Mouse (Mus musculus) cerebellum, adult 2 months (tissue): ENCODE results near the gene Dydc2.

Experiments used
- CTCF ChIP-seq: fragments of 200-500 bp; IDR thresholded peaks from 2 replicates; pipeline ENCODE4 v1.5.1; 2011; ENCODE audit warnings: low read depth, mild to moderate bottlenecking, control low read depth, low read length, moderate library complexity, borderline replicate concordance; ENCODE audit not compliant: insufficient read depth
- POLR2A ChIP-seq: fragments of 200-500 bp; IDR thresholded peaks from 2 replicates; pipeline ENCODE4 v1.6.1; 2011; ENCODE audit warnings: low read length, control low read depth, borderline replicate concordance; ENCODE audit not compliant: insufficient read depth

DNA sequence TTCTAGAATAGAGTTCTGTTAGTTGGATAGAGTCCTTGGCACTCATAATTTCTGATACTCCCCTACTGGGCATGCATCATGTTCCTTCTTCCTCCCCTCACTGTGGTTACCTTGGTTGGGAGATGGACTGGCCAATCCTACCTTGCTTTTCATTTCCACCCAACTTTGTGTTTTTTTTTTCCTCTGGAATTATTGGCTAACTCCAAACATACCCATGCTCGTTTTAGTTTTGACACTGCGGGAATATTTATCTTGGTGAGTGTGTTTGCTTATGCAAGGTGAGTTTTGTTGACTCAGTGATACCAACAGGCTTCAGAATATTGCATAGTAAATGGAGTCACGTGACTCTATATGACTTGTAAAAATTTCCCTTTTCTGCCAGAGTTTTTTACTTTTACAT lies 31.7 kb upstream of the Dydc2 start:
- TF ChIP-seq POLR2A, result no peak
- no peak for TF ChIP-seq CTCF
